Mouse (Mus musculus) right cerebral cortex, postnatal 14 days (tissue): Measurements from ENCODE around the gene Lrrn1.

ENCODE experiments used
- DNase-seq: peaks from one replicate; pipeline ENCODE4 v3.0.0; 2022

Gene Lrrn1

DNA sequence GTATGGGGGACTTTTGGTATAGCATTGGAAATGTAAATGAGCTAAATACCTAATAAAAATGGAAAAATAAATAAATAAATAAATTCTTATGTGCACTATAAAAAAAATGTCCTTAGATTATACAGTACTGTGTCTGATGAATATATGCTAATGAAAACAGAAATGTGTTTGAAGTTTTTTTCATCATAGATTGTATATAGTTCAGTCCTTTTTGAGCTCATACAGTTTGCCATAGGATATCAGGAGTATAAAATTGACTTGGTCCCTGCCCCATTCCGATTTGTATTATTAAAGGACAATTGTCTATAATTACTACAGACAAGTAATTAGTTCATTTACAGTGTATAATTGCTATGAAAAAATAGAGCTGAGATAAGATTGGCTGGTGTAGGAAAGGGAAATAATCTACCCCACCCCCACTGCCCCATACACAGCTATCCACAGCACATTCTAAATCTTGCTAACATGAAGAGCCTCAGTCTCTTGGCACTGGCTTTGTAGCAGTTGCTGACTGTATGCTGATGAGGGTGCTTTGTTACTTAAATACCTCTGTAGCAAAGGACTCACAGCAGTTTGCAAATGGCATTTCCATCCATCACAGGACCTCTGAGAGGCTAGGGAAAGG, 54.3 kb downstream of the Lrrn1 start:
- no peak for DNase-seq

DNA sequence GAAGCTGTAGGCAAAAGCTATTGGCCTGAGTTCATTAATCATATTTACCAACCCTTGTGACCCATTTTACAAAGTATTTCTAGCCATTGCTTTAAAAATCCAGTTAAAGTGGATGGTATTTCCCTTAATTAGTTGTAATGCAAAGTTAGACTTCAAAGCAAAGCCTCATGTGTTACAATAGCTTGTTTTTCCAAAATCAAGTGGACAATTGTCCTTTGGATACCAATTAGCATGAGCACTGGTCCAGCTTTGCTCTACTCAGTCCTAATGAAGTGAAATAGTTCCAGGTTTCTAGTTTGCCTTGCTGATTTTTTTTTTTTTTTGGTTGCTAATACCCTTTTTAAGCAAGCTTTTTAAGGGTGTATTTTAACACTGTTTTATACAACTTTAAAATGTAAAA, 75.6 kb downstream of the Lrrn1 start:
- no peak for DNase-seq

DNA sequence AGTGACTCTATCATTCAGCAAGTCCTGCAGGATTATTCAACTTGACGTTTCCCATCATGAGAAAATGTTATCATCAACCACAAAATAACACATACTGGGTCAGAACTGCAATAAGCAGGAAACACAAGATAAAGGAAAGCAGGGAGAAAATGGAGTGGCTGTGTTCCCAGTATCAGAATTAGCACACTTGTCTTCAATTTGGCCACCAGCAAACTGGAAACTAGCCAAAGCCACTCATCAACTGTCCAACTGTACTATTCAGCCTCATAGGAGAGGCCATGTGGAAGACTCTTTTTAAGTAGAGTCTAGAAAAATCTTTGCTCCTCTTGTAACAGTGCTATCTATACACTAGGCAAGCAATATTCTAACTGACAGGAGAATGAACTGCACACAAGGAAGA, 84.7 kb downstream of the Lrrn1 start:
- no peak for DNase-seq
